Mouse (Mus musculus): ENCODE results near the gene Uso1. TPM values are rescaled to one million over a fixed set of nuclear protein-coding genes. Genes with fewer than 3 reads are reported as not detected.

Uso1 gene
- polyA plus RNA-seq, 1 experiment = 25.1 TPM

GRCm38 (mm10) chr5:92205706-92206105, 68.0 kb downstream of the Uso1 start:
- Histone ChIP-seq H3K36me3 (ENCODE audit: control insufficient read depth, insufficient read depth, low read length) (peaks cover 26% of the 10 kb centered on the region), H3K4me1 (ENCODE audit: control insufficient read depth, insufficient read depth, insufficient read length, low read length) (peaks cover 23% of the 10 kb centered on the region; the same call in 1 of the 2 replicates), H3K27me3 (ENCODE audit: control insufficient read depth, insufficient read depth, low read length) (no peaks in the 10 kb centered on the region), H3K4me3 (ENCODE audit: low read depth, low read length) (no peak overlapping the region), H3K27ac (ENCODE audit: insufficient read depth, low read depth, low read length) (peak overlapping the region; percentile 93)
- 23% methylated on average over 5 of the region's 5 CpGs for WGBS
- TF ChIP-seq CTCF (IDR thresholded peaks at IDR 0.05; ENCODE audit: extremely low read depth, insufficient read length, insufficient replicate concordance, low read depth, low read length) (no peak), POLR2A (IDR thresholded peaks at IDR 0.05; ENCODE audit: low read depth, low read length) (no peak)

GRCm38 (mm10) chr5:92206121-92206520, 68.4 kb downstream of the Uso1 start:
- peaks cover 23% of the 10 kb centered on the region; the same call in 1 of the 2 replicates for H3K4me1 ChIP-seq (ENCODE audit: control insufficient read depth, insufficient read depth, insufficient read length, low read length)
- peak overlapping the region; percentile 93 for H3K27ac ChIP-seq (ENCODE audit: insufficient read depth, low read depth, low read length)
- H3K4me3 ChIP-seq (ENCODE audit: low read depth, low read length) = no peak overlapping the region
- H3K36me3 ChIP-seq (ENCODE audit: control insufficient read depth, insufficient read depth, low read length) = peaks cover 21% of the 10 kb centered on the region
- no peaks in the 10 kb centered on the region for H3K27me3 ChIP-seq (ENCODE audit: control insufficient read depth, insufficient read depth, low read length)
- WGBS = 39% methylated on average over 6 of the region's 6 CpGs
- TF ChIP-seq CTCF (IDR thresholded peaks at IDR 0.05; ENCODE audit: extremely low read depth, insufficient read length, insufficient replicate concordance, low read depth, low read length) (no peak), POLR2A (IDR thresholded peaks at IDR 0.05; ENCODE audit: low read depth, low read length) (no peak)

- Histone ChIP-seq H3K36me3 (ENCODE audit: control insufficient read depth, insufficient read depth, low read length) (no peaks in the 10 kb centered on the region), H3K4me3 (ENCODE audit: low read depth, low read length) (no peak overlapping the region), H3K27me3 (ENCODE audit: control insufficient read depth, insufficient read depth, low read length) (no peaks in the 10 kb centered on the region), H3K27ac (ENCODE audit: insufficient read depth, low read depth, low read length) (no peak overlapping the region), H3K4me1 (ENCODE audit: control insufficient read depth, insufficient read depth, insufficient read length, low read length) (peaks cover 16% of the 10 kb centered on the region; the same call in 1 of the 2 replicates)
- WGBS = 46% methylated on average over 8 of the region's 8 CpGs
- TF ChIP-seq CTCF (IDR thresholded peaks at IDR 0.05; ENCODE audit: extremely low read depth, insufficient read length, insufficient replicate concordance, low read depth, low read length) = no peak
- no peak for TF ChIP-seq POLR2A (IDR thresholded peaks at IDR 0.05; ENCODE audit: low read depth, low read length)
These were observed 72.5 kb downstream of the Uso1 start for GRCm38 (mm10) chr5:92210205-92210604.

- peak overlapping the region; percentile 29; the same call in 1 of the 2 replicates for H3K27ac ChIP-seq (ENCODE audit: insufficient read depth, low read depth, low read length)
- no peaks in the 10 kb centered on the region for H3K27me3 ChIP-seq (ENCODE audit: control insufficient read depth, insufficient read depth, low read length)
- TF ChIP-seq CTCF (IDR thresholded peaks at IDR 0.05; ENCODE audit: extremely low read depth, insufficient read length, insufficient replicate concordance, low read depth, low read length) = no peak
- no peak for TF ChIP-seq POLR2A (IDR thresholded peaks at IDR 0.05; ENCODE audit: low read depth, low read length)
- no peaks in the 10 kb centered on the region for H3K36me3 ChIP-seq (ENCODE audit: control insufficient read depth, insufficient read depth, low read length)
- H3K4me3 ChIP-seq (ENCODE audit: low read depth, low read length) = no peak overlapping the region
- peaks cover 3% of the 10 kb centered on the region; the same call in 1 of the 2 replicates for H3K4me1 ChIP-seq (ENCODE audit: control insufficient read depth, insufficient read depth, insufficient read length, low read length)
- WGBS = 53% methylated on average over 4 of the region's 4 CpGs
These were observed 74.5 kb downstream of the Uso1 start for GRCm38 (mm10) chr5:92212231-92212630.

- Histone ChIP-seq H3K27me3 (ENCODE audit: control insufficient read depth, insufficient read depth, low read length) (no peaks in the 10 kb centered on the region), H3K36me3 (ENCODE audit: control insufficient read depth, insufficient read depth, low read length) (no peaks in the 10 kb centered on the region), H3K27ac (ENCODE audit: insufficient read depth, low read depth, low read length) (no peak within 1 kb of the TSS), H3K4me3 (ENCODE audit: low read depth, low read length) (no peak within 1 kb of the TSS), H3K4me1 (ENCODE audit: control insufficient read depth, insufficient read depth, insufficient read length, low read length) (peaks cover 4% of the 10 kb centered on the region; the same call in 1 of the 2 replicates)
- TF ChIP-seq CTCF (IDR thresholded peaks at IDR 0.05; ENCODE audit: extremely low read depth, insufficient read length, insufficient replicate concordance, low read depth, low read length) (no peak), POLR2A (IDR thresholded peaks at IDR 0.05; ENCODE audit: low read depth, low read length) (no peak)
- WGBS = 85% methylated on average over 4 of the region's 4 CpGs
These were observed 77.6 kb downstream of the Uso1 start, which contains the start of gene U90926 for GRCm38 (mm10) chr5:92215308-92215707. Gene U90926 (minus strand): TSS chr5:92215408.

GRCm38 (mm10) chr5:92218915-92219793, 81.4 kb downstream of the Uso1 start:
- no peak overlapping the region for H3K27ac ChIP-seq (ENCODE audit: insufficient read depth, low read depth, low read length)
- no peak overlapping the region for H3K4me3 ChIP-seq (ENCODE audit: low read depth, low read length)
- no peaks in the 10 kb centered on the region for H3K36me3 ChIP-seq (ENCODE audit: control insufficient read depth, insufficient read depth, low read length)
- H3K4me1 ChIP-seq (ENCODE audit: control insufficient read depth, insufficient read depth, insufficient read length, low read length) = peaks cover 4% of the 10 kb centered on the region; the same call in 1 of the 2 replicates
- WGBS = 74% methylated on average over 17 of the region's 17 CpGs
- TF ChIP-seq CTCF (IDR thresholded peaks at IDR 0.05; ENCODE audit: extremely low read depth, insufficient read length, insufficient replicate concordance, low read depth, low read length) = no peak
- TF ChIP-seq POLR2A (IDR thresholded peaks at IDR 0.05; ENCODE audit: low read depth, low read length) = no peak
- no peaks in the 10 kb centered on the region for H3K27me3 ChIP-seq (ENCODE audit: control insufficient read depth, insufficient read depth, low read length)

GRCm38 (mm10) chr5:92219826-92220225, 82.1 kb downstream of the Uso1 start:
- 55% methylated on average over 6 of the region's 6 CpGs for WGBS
- no peak overlapping the region for H3K4me3 ChIP-seq (ENCODE audit: low read depth, low read length)
- TF ChIP-seq CTCF (IDR thresholded peaks at IDR 0.05; ENCODE audit: extremely low read depth, insufficient read length, insufficient replicate concordance, low read depth, low read length) (no peak), POLR2A (IDR thresholded peaks at IDR 0.05; ENCODE audit: low read depth, low read length) (no peak)
- H3K36me3 ChIP-seq (ENCODE audit: control insufficient read depth, insufficient read depth, low read length) = no peaks in the 10 kb centered on the region
- no peak overlapping the region for H3K27ac ChIP-seq (ENCODE audit: insufficient read depth, low read depth, low read length)
- no peaks in the 10 kb centered on the region for H3K27me3 ChIP-seq (ENCODE audit: control insufficient read depth, insufficient read depth, low read length)
- H3K4me1 ChIP-seq (ENCODE audit: control insufficient read depth, insufficient read depth, insufficient read length, low read length) = peaks cover 6% of the 10 kb centered on the region; the same call in 1 of the 2 replicates

Data from small intestine, adult 2 months (tissue).